Mouse (Mus musculus) cerebellum, postnatal 36 days (tissue): ENCODE measurements around the gene Ergic3.

Experiments used
- DNase-seq, 2 experiments: peaks; one replicate each; pipeline ENCODE4 v3.0.0; 2021 to 2022; ENCODE audit warnings: mixed read lengths in 2 of 2

Gene Ergic3

DNA sequence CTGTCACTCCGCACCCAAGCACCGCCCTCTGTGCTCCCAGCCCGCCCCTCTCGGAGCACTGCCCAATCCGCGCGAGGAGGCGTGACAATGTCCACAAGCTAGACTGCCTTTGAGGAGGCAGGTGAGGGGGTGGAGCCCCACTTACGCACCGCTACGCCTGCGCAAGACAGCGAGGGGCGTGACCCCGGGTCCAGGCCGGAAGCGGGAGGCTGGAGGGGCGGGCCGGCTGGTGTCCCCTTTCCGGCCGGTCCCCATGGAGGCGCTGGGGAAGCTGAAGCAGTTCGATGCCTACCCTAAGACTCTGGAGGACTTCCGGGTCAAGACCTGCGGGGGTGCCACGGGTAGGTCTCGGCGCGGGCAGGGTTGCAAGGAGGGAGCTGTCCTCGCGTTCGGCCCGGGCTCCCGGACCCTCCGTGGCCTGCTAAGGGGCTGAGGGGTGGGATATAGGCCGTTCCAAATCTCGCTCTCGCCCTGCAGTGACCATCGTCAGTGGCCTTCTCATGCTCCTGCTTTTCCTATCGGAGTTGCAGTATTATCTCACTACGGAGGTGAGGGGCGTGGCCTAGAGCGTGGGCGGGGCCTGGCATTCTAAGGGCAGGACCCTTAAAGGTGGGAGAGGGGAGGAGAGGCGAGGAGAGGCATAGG is at the start of gene Ergic3, which contains the start of gene 6430550D23Rik:
Gene Ergic3 (plus strand): TSS at position 158 of the 645 bp plus-strand sequence.
Gene 6430550D23Rik (minus strand): TSS at position 90 of the 645 bp plus-strand sequence.
- DNase-seq, result peak; percentile 96 to 98

DNA sequence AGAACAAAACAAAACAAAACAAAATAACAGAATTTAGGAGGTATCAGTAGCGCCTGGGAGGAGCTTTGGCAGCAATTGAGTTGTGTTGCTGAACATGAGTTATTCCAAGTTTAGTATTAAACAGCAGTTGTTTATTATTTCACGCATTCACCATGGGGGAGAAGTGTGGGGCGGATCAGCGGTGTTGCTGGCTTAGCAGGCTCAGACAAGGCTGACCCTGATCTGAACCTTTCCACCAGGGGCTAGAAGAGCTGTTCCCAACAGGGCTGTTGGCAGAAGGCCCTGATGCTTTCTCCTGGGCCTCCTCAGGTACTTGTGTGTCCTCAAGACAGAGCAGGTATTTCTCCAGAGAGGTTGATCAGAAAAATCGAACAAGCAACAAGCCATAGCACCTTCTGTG is 47.9 kb upstream of the Ergic3 start:
- no peak for DNase-seq

GRCm38 (mm10) chr2:155961862-155962261 is 46.0 kb upstream of the Ergic3 start:
- no peak for DNase-seq

DNA sequence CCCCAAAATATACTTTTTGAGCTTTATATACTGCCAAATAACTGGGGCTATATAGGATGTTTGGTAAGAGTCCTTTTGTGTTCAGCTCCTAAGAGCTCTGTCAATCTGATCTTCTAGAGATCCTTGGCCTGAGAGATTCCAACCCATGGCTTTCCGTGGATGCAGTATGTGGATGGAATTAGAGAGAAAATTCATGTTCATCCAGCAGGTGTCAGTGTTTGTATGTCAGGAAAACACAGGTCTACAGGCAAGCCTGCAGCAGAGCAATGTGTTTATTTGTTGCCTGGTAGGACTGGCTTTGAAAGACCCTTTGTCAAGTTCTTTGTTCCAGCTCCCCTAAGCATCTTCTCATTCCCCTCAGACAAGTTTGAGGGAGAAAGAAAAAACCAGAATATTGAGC is 44.9 kb upstream of the Ergic3 start:
- peak in 1 of 2 experiments; percentile 47 for DNase-seq

DNA sequence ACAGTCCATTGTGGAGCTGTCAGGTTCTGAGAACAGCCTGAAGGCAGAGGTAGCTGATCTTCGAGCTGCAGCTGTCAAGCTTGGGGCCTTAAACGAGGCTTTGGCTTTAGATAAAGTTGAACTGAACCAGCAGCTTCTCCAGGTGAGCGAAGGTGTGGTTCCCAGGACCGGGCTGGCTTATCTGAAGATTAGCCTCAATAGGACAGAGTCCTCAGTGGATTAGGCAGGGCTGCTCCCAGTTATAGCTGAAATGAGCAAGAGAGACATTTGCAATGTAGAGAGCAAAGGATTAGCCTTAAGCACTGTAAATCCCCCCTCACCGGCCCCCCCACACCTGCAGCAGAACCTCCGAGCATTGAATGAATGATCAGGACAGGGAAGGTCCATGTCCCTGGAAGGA is 34.5 kb upstream of the Ergic3 start:
- no peak for DNase-seq

GRCm38 (mm10) chr2:155974087-155974731 is 33.6 kb upstream of the Ergic3 start:
- DNase-seq, result no peak

- no peak for DNase-seq
Observed at GRCm38 (mm10) chr2:155979328-155979991, 28.4 kb upstream of the Ergic3 start.

DNA sequence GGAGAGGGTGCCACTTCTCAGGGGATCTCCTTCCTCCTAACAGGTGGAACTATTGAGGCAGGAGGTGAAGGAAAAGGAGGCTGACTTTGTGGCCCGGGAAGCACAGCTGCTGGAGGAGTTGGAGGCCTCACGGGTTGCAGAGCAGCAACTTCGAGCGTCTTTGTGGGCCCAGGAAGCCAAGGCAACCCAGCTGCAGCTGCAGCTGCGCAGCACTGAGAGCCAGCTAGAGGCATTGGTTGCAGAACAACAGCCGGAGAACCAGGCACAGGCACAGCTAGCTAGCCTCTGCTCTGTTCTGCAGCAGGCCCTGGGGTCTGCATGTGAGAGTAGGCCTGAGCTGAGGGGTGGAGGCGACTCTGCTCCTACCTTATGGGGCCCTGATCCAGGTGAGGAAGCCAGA is 22.1 kb upstream of the Ergic3 start:
- no peak for DNase-seq

DNA sequence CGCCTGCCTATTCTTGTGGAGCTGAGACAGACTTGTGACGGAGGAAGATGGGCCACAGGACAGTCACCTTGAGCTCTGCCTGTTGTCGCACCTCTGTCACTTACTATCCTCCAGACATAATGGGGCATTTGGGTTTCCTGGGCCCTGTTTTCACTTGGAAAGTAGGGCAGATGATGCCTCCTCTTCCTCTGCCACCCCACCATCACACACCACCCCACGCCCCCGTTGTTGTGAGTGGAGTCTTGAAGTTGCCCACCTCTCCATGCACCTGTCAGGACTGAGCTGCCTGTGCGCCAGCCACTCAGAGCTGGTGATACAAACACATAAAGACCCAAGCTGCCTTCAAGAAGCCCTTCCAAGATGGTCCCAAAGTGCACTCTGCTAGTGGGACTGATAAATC is 20.7 kb upstream of the Ergic3 start:
- DNase-seq, result no peak

GRCm38 (mm10) chr2:155989085-155989484 is 18.8 kb upstream of the Ergic3 start:
- peak; percentile 66 to 72 for DNase-seq

DNA sequence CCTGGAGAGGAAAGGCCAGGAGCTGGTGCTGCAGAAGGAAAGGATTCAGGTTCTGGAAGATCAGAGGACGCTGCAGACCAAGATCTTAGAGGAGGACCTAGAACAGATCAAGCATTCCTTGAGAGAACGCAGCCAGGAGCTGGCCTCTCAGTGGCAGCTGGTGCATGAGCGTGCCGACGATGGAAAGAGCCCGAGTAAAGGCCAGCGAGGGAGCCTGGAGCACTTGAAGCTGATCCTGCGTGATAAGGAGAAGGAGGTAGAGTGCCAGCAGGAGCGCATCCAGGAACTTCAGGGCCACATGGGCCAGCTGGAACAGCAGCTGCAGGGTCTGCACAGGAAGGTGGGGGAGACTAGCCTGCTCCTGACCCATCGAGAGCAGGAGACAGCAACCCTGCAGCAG is 16.7 kb upstream of the Ergic3 start:
- DNase-seq, result peak in 1 of 2 experiments; percentile 25

GRCm38 (mm10) chr2:155991863-155992321 is 16.0 kb upstream of the Ergic3 start:
- DNase-seq, result peak; percentile 97 to 98

DNA sequence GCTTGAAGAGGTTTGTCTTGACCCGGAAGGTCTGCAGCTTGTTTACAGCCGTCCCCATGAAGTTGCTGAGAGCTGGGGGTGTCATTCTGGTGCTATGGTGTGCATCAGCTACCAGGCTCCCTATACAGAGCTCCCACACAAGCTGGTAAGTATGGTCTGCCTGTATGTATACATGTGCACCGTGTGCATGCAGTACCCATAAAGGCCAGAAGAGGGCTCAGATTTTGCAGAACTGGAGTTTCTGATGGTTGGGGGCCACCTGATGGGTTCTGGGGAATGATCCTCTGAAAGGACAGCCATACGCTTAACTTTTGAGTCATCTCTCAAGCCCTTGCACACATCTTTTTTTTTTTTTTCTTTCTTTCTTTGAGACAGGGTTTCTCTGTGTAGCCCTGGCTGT is 2.5 kb upstream of the Ergic3 start:
- no peak for DNase-seq

- DNase-seq, result no peak
Observed at GRCm38 (mm10) chr2:156018106-156018505, 10.3 kb downstream of the Ergic3 start.

DNA sequence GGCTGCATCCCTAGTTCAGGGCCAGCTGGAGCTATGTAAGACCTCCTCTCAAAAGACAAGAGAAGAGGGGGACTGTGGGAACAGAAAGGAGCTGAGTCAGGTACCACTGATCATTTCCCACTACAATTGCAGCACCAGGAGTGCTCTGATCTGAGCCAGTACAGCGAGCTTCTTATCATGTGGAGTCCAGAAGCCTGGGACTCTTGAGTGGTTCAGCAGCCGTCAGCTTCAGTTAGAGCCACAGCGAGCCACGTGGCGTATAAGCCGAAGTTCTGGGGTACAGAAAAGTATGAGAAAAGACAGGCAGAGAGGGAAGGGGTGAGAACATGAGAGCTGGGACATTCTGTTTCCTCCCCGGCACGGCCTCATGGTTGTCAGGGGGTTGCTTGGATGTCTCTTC is 13.4 kb downstream of the Ergic3 start:
- no peak for DNase-seq

DNA sequence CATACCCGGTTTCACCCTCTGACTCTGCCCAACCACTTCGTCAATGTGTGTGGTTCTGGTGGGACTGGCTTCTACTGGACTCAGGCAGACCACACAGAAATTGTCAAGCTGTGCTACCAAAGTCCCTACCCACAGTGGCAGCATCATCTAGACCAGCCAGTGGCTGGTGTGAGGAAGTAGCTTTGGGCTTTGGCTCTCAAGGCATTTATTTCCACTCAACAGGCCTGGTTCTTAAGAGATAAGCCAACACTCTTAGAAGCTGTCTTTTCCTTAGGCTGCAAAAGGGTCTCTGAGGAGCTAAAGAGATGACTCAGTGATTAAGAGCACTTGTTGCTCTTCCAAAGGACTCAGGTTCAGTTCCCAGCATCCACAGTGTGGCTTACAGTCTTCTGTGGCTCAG is 13.9 kb downstream of the Ergic3 start:
- no peak for DNase-seq

DNA sequence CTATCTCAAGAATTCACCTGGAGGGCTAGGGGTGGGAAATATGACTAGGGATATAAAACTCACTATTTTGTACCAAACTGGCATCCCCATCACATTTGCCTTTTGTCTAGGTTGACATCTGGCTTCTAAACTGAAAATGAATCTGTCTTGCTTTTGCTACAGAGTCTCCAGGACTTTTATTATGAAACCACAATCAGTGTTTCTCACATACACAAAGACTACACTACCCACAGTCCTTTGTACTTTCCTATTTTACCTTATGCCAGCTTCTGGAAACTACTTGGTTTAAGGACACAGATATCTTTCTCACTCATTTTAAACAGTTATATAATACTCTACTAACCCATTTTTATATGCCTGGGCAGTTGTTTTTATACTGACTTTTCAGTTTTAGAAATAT is 17.6 kb downstream of the Ergic3 start:
- DNase-seq, result no peak

GRCm38 (mm10) chr2:156039390-156039789 is 31.5 kb downstream of the Ergic3 start:
- DNase-seq, result no peak

DNA sequence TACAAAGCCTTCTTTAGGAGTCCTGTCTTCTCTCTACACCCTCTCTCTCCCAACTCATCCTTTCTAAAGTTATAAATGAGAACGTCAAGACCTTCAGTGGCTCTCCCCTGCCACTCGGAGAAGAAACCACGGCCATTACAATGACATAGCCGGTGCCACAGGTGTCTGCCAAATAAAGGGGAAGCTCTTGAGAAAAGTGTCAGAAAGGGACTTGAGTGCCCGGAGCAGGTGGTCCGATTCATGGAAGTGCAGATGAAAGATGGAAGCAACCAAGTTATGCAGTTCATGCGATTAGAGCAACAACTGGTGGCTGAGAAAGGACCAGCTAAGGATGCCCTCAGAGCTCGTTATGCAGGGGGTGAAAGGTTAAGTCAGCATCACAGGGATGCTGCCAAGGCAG is 35.1 kb downstream of the Ergic3 start:
- DNase-seq, result no peak

DNA sequence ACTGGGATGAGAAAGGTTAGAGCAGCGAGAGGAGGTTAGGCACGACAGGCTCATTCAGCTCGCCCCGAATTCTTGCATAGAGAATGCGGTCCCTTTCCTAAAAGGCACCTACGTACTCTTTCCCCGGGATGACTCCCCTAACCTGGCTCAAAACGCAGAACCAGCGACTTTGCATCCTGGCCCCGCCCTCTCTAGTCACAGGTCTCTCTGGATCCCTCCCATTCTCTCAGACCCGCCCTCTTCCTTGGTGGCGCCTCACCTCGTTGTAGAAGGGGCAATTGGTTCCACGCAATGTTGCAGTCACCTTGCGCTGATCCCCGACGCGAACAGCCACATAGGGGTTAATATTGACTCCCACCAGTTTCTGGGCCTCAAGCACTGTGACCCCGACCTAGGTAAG is 40.1 kb downstream of the Ergic3 start:
- DNase-seq, result no peak

- no peak for DNase-seq
Observed at GRCm38 (mm10) chr2:156052816-156053215, 45.0 kb downstream of the Ergic3 start, which contains the start of gene Fer1l4. Gene Fer1l4 (minus strand): TSS chr2:156052947.

- peak; percentile 59 to 68 for DNase-seq
Observed at GRCm38 (mm10) chr2:156065099-156066041, 57.5 kb downstream of the Ergic3 start, which contains the start of gene Spag4. Gene Spag4 (plus strand): TSS chr2:156065175.

- no peak for DNase-seq
Observed at GRCm38 (mm10) chr2:156066126-156066525, 58.3 kb downstream of the Ergic3 start.
